Mouse (Mus musculus) cerebellum, adult (tissue): ENCODE data around the gene C030005K15Rik.
"Not testable (repeated sequence)": the region's sequence is repeated elsewhere in the genome, so short reads cannot be mapped to it uniquely, and the experiment has no call there.

Experiments
- ATAC-seq: cut with Nextera tagmentation; 2 replicates; pipeline ENCODE4 v1.9.2; 2017; ENCODE audit warnings: mild to moderate bottlenecking, moderate library complexity, mixed read lengths; ENCODE audit not compliant: insufficient number of reproducible peaks, low FRiP score, low TSS enrichment

The C030005K15Rik gene

DNA sequence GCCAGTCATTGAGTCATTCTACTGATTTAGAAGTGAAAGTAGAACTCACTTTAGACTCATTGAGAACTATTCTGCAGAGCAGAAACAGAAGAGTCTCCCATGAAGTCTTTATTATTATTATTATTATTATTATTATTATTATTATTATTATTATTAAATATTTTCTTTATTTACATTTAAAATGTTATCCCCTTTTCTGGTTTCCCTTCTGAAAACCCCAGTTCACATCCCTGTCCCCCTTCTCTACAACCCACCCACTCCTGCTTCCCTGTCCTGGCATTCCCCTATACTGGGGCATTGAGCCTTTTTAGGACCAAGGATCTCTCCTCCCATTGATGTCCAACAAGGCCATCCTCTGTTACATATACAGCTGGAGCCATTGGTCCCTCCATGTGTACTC is at the start of gene C030005K15Rik:
Gene C030005K15Rik (minus strand): TSS at position 101 of the 400 bp plus-strand sequence.
- not testable (repeated sequence) for ATAC-seq

DNA sequence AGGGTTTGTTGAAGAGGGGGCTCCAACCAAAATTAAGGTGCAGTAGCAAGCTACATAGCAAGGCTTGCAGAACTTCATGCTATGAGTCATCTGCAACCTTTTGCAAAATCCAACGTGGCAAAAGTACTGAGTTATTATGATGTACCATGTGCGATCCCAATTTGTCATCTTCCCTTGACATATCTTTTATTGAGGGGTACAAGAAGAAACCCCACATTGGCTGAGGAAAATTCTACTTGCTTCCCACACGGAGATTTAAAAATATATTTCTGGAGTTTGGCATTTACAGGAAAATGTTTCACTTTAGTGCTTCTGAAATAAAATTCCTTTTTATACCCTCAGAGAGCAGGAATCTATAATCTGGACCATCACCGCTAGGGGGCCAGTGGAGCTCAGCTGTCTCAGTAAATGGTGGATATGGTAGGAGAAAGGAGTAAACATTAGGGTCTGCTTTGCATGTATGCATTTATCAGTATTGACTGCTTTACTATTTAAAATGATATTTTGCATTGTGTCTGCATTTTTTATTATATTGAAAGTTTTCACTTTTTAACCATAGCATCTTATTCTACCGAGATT is 41.7 kb upstream of the C030005K15Rik start:
- no peak for ATAC-seq

DNA sequence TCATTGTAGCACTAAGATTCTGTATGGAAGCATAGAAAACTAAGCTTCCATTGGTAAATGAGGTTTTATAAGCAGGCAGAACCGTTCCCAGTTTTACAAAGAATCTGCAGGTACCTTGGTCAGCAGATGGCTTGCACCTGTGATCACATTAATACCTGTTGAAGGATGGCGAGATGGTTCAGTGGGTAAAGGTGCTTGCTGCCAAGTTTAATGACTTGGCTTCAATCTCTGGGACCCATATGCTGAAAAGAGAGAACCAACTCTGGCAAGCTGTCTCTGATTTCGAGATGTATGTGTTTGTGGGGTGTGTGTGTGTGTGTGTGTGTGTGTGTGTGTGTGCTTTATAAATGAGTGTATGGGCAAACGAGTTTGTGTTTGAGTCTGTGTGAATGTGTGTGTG is 27.3 kb upstream of the C030005K15Rik start:
- no peak for ATAC-seq

DNA sequence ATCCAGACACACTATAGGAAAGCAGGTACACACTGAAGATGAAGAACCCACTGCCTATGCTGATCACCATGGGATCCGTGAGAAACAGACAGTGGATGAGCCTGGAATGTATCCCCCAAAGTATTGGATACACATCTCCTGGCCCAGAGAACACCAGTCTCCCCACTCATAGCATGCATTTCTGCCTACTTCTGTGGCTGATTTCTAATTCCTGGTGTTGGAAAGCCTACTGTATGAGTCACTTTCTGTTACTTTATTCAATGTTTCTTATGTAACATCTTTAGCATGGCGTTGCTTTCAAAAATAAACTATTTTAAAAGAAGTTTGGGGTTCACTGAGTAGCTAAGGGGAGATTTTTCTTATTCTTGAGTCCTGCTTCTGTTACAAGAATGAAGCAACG is 20.7 kb upstream of the C030005K15Rik start:
- ATAC-seq, result no peak

DNA sequence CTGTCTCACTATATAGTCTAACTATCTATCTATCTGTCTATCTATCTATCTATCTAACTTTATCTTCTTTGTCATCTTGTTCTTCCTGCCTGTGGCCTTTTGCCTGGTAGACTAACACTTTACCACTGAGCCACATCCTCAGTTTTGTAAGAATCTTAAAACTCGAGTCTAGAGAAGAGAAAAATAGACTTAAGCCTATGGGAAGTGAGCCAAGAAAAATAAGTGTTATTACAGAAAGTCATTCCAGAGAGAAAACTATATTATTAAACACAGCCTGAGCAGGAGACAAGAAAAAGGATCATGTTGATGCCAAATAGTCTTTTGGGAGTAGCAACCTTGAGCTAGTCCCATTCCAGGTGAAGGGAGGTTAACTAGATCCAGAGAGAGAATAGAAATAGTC is 626 bp downstream of the C030005K15Rik start:
- no peak for ATAC-seq

DNA sequence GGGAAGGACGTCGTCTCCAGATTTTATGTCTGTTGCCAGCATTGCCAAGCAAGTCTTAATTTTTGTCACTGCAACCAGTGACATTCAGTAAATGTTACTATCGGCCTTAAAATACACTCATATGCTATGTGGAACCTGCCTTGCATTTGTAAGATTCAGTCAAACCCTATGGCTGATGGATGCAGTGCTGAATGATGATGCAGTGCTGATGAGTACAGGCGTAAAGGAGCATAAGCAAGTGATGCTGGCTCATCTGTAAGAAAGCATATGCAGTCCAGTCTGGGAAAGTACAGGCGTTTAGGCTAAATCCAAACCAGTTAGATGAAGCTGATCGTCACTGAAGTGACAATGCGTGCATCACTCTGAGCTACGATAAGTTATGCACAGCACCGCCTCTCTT is 3.8 kb downstream of the C030005K15Rik start:
- ATAC-seq, result no peak

DNA sequence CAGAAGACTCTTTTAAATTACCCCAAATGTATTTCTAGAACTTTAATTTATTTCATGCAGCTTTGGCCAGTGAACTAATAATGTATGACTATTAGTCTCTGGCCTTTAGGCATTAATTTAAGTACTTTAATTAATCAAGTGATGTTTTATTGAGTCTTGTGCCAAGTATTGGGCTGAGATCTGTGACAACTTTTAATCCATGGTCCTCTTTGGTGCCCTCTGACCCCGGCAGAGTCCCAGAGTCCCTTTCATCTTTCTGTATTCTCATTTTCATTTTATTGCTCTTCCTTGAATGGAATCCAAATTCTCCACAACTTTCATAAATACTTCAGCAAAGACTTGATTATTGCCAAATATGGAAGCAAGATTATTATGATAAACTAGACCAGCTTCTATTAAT is 5.9 kb downstream of the C030005K15Rik start:
- no peak for ATAC-seq

DNA sequence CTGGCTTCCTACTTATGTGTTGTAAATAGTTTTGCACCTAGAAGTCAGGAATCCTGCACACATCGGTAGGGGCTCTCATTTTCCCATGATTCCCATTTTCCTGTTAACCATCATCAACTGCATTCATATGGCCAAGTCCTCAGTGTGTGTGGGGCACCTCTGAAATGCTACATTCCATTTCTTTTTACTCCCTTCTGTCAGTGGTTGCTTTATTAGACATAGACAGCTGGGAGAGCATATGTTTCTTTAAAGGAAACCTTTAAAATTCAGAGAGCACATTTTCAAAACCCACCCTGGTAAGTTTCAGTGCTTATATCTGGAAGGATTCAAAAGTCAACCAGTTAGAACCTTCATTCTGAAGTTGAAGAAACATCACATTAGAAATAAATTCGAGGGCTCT is 8.5 kb downstream of the C030005K15Rik start:
- no peak for ATAC-seq

DNA sequence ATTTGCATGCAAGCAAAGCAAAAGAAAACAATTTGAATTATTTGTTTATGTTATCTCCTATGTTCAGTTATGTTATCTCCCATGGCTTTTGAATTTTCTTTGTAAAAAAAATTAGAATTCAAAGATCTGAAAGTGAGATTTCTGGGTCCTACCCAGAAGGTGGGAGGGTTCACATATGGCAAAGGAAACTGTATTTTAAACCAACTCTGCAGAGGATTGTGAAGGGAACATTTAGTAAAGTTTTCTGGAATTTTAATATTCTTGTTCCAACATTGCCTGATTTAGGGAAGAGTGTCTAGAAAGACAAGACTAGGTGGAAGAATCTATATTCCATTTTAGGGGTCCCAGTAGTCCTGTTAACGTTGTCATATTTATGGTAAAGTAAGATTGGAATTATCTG is 9.3 kb downstream of the C030005K15Rik start:
- ATAC-seq, result no peak

DNA sequence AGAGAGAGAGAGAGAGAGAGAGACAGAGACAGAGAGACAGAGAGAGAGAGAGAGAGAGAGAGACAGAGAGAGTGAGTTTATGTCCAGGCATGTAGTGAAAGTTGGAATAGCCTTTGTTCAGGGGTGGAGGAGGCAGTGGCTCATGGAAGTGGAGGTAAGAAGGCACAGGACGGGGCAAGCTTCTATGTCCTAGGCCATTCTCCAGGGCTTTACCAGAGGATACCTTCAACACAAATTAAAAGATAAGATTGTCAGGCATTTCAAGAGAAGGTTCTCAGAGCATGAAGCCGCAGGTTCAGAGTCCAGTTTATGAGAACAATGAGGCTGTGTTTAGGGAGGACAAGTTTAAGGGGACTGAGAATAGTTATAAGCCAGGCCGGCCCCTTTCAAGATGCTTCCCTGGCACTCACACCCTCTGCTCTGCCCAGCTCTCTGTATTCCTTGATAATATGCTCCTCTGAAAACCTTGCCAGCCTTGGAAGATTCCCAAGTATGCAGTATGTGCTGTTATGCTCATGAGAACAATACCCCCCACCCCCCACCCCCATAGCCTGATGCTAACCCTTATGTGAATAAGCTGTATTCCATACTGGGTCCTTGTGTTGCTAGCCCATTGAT is 11.2 kb downstream of the C030005K15Rik start:
- no peak for ATAC-seq

DNA sequence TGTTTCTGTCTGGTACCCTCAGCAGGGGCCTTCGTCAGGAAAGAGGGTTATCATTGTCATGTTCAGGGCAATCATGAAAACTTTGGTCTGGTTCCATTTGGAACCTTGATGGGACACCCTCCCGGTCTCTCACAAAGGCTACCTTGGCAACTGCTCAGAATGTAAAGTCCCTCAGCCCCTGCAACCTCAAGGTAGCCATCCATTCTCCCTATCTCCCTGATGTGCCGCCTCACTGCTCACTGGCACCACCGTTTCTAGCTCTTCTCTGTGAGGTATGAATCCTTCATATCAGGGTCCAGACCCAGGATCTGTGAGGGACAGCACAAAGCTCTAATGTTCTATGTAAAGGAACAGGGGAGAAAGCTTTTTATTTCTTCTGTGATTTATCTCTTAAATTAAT is 12.0 kb downstream of the C030005K15Rik start:
- no peak for ATAC-seq

DNA sequence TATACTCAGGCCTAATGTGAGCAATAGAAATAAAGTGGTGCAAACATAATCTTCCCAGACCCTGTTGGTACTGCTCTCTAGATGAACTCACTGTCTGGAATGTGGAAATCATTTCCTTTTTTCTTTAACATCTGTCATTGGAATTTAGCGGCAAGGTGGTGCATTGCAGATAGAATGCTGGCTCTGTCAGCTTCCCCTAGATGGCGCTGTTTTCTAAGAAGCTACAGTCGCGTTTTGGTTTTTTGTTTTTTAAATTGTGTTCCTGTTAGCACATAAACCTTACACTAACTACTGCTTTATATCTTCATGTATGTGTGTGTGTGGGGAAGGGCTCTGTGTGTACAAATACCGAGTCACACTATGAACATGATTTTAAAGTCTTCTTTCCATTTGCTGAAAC is 13.9 kb downstream of the C030005K15Rik start:
- peak; percentile 75 for ATAC-seq

DNA sequence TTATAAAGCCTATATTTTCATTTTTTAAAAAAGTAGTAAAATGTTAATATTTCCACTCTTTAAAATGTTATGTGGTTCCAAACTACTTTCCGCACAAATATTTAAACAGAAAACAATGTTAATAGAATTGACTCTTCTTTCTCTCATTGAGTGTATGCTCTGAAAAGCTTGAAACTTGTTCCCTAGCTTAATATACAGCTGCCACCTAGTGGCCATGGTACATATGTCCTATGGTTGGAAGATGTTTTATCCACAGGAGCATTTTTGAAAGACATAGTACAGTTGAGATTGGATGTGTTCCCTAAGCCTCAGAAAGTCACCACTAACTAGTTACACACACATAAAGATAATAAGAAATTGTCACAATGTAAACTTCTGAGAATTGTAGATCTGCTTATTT is 22.0 kb downstream of the C030005K15Rik start:
- ATAC-seq, result no peak

DNA sequence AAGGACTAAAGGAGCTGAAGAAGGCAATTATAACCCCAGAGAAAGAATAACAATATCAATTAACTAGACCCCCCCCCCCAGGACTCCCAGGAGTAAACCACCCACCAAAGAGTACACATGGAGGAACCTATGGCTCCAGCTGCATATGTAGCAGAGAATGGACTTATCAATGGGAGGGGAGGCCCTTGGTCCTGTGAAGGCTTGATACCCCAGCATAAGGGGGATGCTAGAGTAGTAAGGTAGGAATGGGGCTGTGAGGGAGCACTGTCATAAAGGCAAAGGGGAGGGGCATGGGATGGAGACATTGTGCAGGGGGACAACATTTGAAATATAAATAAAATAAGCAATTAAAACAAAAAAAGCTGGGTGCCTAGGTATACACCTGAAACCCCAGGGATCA is 24.2 kb downstream of the C030005K15Rik start:
- no peak for ATAC-seq

DNA sequence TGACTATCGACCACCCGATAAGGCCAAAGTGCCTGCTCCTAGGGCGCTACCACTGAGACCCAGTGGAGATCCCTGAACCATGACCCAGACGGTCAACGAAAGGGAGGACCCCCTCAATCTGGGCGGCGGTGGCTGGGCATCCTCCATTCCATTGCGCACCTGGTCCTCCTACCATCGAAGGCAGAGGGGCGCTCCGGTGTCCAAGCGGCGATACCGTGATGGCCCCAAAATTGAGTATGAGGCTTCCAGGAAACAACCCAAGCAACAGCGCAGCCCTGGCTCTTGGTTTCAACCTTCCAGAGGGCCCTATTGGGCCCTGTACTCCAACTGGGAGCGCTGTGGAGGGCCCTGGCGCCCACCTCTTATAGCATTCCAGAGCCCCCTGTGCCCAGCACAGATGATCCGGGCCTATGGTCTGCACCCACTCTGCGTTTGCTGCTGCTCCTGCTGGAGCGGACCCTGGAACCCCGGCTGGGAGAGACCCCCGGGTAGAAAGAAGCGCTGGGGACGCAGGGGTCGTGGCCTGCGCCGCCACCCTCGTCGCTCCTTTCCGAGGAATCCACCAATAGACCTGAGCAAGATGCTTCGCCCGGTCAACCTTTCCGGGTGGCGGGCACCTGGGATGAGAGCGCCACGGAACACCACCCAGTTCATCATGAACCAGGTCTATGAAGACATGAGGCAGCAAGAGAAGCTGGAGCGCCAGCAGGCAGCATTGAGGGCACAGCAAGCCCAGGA is 33.0 kb downstream of the C030005K15Rik start:
- ATAC-seq, result no peak

DNA sequence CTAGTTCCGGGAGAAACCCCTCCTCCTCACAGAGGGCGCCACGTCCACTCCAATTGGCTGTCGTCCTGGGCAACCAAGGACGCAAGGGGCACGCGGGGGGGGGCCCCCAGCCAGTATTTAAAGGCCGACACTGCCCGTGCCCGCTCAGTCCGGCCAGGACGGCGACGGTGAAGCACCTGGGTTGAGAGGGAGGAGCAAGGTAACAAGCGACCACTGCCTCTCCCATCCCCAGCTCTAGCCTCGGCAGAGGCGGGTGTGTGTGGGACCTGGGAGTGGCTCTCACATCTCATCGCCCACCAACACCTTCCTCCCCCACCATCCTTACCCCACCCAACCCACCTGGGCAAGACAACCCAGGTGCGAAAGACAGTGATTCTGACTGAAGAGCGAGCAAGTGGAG is 33.6 kb downstream of the C030005K15Rik start, which contains the start of gene Ccer1:
Gene Ccer1 (plus strand): TSS at position 147 of the 400 bp plus-strand sequence.
- no peak for ATAC-seq

DNA sequence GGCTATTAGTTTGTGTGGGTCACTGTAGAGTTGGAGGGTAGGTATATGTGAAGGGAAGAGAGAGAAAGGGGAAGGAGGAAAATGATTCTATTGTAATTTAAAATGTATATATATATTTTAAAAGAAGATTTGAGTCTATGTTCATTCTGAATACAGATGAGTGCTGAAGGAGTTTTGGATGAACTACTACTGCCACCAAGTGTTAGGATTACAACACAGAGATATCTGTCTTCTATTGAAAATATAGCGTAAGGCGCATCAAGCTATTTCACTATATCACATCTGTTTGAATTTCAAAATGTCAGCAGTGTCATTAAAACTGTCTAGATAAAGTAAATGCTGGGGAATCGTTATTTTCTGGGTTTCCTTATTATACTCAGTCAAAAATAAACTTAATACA is 37.1 kb downstream of the C030005K15Rik start:
- no peak for ATAC-seq

DNA sequence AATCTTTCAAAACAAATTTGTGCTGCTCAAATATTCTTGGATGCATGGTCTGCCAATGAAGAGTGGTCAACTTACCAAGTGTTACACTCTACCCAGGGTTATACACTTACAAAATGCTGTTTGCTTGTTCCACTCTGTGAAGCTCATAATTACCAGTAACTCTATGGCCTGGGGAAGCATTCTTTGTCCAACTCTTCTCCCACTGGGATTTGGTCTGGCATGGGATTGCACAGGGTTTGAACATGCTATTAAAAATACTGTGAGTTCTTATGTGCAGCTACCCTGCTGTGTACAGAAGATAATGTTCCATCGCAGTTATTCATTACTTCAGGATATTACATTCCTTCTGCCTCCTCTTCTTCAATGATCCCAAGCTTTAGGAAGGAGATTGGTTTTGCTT is 39.4 kb downstream of the C030005K15Rik start:
- no peak for ATAC-seq

DNA sequence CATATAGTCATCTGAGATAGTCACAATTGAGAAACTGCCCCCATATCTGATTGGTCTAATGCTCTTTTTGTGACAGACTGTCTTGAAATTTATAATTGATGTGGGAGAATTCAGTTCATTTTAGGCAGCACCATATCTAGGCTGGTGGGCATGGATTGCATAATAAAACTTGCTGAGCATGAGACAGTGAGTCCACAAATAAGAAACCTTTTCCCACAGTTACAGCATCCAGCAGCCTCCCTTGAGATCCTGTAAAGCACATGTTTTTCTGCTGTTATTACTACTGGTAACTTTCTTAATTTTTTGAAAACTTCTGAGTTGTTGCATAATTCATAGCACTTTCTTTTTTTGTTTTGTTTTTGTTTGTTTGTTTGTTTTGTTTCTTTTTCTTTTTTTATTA is 43.6 kb downstream of the C030005K15Rik start:
- no peak for ATAC-seq
